Mouse (Mus musculus) cortical plate, adult 2 months (tissue): ENCODE results near the gene Exd1.

Source experiments
- CTCF ChIP-seq: fragments of 200-500 bp; IDR thresholded peaks from 2 replicates; pipeline ENCODE4 v1.5.1; 2011; ENCODE audit warnings: mild to moderate bottlenecking, control low read depth, low read length; ENCODE audit not compliant: insufficient read depth; ENCODE audit errors: extremely low read depth
- POLR2A ChIP-seq: fragments of 200-500 bp; IDR thresholded peaks from 2 replicates; pipeline ENCODE4 v1.6.1; 2011; ENCODE audit warnings: mild to moderate bottlenecking, low read length, control low read depth; ENCODE audit not compliant: insufficient read depth; ENCODE audit errors: extremely low read depth

DNA sequence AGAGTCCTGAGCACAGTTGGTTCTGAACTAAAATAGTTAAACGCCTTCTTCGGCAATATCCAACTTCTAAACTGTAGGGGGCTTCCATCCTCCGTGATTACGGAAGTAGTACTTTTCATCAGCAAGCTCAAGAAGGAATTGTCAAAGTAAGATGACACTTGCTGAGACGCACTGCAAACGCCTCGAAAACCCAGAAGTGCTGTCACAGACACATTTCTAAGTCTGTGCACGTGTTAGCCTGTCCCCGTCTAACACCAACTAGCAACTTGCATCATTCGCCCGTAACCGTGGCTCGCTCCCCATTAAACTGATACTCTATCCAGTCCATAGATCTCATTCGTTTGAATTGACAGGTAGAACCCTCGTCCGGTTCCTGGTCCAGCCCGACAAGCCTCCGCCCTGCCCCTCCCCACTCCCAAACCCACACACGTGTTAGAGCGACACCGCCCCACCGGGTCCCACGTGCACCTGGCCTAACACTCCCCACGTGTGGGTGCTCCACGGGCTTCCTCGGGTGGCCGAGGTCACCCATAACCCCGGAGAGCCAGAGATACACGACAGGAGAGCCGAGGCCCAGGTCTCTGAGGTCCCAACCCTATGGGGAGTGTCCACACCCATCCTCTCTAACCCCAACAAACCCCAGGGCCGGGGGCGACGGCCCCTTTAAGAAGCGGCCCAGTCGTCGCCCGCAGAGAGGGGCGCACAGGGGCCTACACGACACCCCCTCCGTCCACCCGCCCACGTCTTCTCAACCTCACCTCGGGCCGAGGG is 70.6 kb downstream of the Exd1 start:
- TF ChIP-seq CTCF (no peak), POLR2A (no peak)
